Mouse (Mus musculus) hindbrain, embryonic 15.5 days (tissue): Measurements from ENCODE around the gene Cdadc1. TPM values are rescaled to one million over a fixed set of nuclear protein-coding genes. Genes with fewer than 3 reads are reported as not detected.

Experiments
- ATAC-seq: fragments of 200-750 bp; cut with Nextera tagmentation; 2 replicates; pipeline ENCODE4 v1.8.0; 2017; ENCODE audit warnings: low read depth, moderate number of reproducible peaks, moderate TSS enrichment; ENCODE audit not compliant: low FRiP score
- H3K27ac ChIP-seq: fragments of 300-500 bp; sonication (generic); replicated peaks from 2 replicates; pipeline ENCODE4 v1.5.1; 2015; ENCODE audit warnings: mild to moderate bottlenecking, inconsistent platforms
- H3K27me3 ChIP-seq: fragments of 300-500 bp; sonication (generic); 2 replicates; pipeline ENCODE4 v1.6.1; 2015; ENCODE audit warnings: control low read depth, inconsistent platforms
- H3K36me3 ChIP-seq: fragments of 300-500 bp; sonication (generic); 2 replicates; pipeline ENCODE4 v1.6.1; 2015; ENCODE audit warnings: control low read depth, inconsistent platforms
- H3K4me1 ChIP-seq: fragments of 300-500 bp; sonication (generic); replicated peaks from 2 replicates; pipeline ENCODE4 v1.6.1; 2015; ENCODE audit warnings: control low read depth, inconsistent platforms
- H3K4me2 ChIP-seq: fragments of 300-500 bp; sonication (generic); 2 replicates; pipeline ENCODE4 v1.6.1; 2015; ENCODE audit warnings: moderate library complexity, mild to moderate bottlenecking, inconsistent platforms
- H3K4me3 ChIP-seq: fragments of 300-500 bp; sonication (generic); 2 replicates; pipeline ENCODE4 v1.5.1; 2015; ENCODE audit warnings: mild to moderate bottlenecking, inconsistent platforms
- H3K9ac ChIP-seq: fragments of 300-500 bp; sonication (generic); 2 replicates; pipeline ENCODE4 v1.6.1; 2015; ENCODE audit warnings: inconsistent platforms
- H3K9me3 ChIP-seq: fragments of 300-500 bp; sonication (generic); 2 replicates; pipeline ENCODE4 v1.6.1; 2016; ENCODE audit warnings: control low read depth, inconsistent platforms
- WGBS: fragments of 180-500 bp; shearing (Covaris S2); methylation state at CpG from one replicate; pipeline ENCODE4 v1.1.7; 2015; 5-methylcytosine and 5-hydroxymethylcytosine counted together
- polyA plus RNA-seq: library from polyadenylated mRNA; unstranded; fragments of >200 nt; fragmentation: Nextera tagmentation; extraction: Ambion mirVana; gene quantifications from 2 replicates; pipeline ENCODE4 v1.2.1, GENCODE M21; 2015

The Cdadc1 gene
- polyA plus RNA-seq, 1 experiment from 2014 or later, result 30.1 TPM

DNA sequence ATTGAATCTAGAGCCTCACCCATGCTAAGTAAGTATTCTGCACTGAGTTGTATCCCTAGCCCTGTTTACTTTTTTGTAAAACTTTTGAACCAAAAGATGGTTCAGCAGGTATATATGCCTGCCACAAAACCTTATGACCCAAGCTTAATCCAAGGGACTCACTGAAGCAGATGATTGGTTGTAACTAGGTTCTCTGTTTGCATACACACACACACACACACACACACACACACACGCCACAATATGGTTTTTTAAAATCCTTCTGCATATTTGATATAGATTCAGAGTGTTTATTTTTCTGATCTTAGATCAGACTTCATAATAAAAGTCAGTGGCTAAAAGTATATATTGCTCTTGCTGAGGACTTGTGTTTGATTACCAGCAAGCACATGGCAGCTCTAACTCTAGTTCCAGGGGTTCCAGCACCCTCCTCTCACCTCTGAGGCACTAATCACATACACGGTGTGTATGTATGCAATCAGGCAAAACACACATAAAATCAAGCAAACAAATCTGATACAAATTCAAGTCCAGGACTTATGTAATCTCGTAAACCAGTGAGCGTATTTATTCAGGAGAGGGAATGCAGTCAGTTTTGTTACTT, 59.8 kb downstream of the Cdadc1 start:
- Histone ChIP-seq H3K27ac (no peak overlapping the region), H3K27me3 (no peaks in the 10 kb centered on the region), H3K9me3 (no peaks in the 10 kb centered on the region), H3K36me3 (no peaks in the 10 kb centered on the region), H3K4me1 (no peaks in the 10 kb centered on the region), H3K4me3 (no peak overlapping the region), H3K4me2 (no peak overlapping the region), H3K9ac (no peak overlapping the region)
- 92% methylated on average over 4 of the region's 4 CpGs for WGBS
- no peak for ATAC-seq

DNA sequence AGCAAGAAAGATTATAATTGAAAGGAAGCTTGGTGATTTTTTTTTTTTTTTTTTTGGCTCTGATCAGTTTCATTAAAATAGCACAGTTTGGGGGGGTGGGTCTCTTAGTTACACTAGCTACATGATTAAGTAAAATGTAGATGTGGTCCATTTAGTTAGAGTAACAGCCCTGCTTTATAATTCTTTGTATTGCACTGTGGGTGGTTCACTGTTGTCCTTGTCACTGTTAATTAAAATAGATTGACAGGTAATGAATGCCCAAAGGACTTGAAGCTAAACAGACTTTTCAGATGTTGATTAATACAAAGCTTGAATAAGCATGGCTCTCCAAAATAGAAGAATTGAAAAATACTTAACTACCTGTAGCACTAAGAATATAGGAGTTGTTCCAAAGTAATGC, 63.9 kb downstream of the Cdadc1 start:
- Histone ChIP-seq H3K9ac (no peak overlapping the region), H3K9me3 (no peaks in the 10 kb centered on the region), H3K4me3 (no peak overlapping the region), H3K36me3 (no peaks in the 10 kb centered on the region), H3K27ac (no peak overlapping the region), H3K27me3 (no peaks in the 10 kb centered on the region), H3K4me2 (no peak overlapping the region), H3K4me1 (no peaks in the 10 kb centered on the region)
- no peak for ATAC-seq

DNA sequence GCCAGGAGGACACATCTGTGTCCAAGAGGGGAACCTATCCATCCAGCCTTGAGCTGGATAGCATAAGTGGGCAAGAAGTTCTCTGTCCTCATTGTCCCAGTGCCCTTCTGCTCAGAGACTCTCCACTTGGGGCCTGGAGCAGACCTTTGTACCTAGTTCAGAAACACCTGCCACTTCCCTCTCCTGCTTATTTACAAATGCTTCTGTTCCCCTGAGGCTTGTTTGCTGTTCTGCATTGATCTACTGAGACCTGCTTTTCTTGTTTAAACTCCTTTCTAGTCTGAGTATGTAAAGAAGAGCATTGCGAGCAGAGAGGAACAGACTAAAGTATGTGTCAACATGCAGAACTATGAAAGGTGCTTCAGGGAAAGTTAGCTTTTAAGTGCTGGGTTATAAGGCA, 64.8 kb downstream of the Cdadc1 start:
- Histone ChIP-seq H3K27me3 (no peaks in the 10 kb centered on the region), H3K4me1 (no peaks in the 10 kb centered on the region), H3K9ac (no peak overlapping the region), H3K27ac (no peak overlapping the region), H3K36me3 (no peaks in the 10 kb centered on the region), H3K4me2 (no peak overlapping the region), H3K9me3 (no peaks in the 10 kb centered on the region), H3K4me3 (no peak overlapping the region)
- 84% methylated on average over 1 of the region's 1 CpGs for WGBS
- ATAC-seq, result no peak

DNA sequence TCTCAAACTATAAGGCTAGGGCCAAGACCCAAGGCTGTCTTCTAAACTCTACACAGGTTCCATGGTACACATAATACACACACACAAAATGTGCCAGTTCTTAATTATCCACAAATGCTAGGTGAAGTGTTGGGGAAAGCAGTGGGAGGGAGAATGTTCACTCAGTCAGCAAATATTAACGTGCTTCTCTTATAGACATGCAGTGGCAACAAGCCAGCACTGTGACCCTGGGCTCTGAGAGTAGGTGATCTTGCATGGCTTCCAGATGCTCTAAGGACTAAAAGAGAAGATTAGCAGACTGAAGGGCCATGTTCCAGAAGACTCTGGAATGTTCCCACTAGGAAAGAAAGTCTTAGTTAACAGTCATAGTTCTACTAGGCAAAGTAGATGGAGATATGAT, 67.0 kb downstream of the Cdadc1 start:
- Histone ChIP-seq H3K4me3 (no peak overlapping the region), H3K27ac (no peak overlapping the region), H3K4me2 (no peak overlapping the region), H3K27me3 (no peaks in the 10 kb centered on the region), H3K9me3 (no peaks in the 10 kb centered on the region), H3K36me3 (no peaks in the 10 kb centered on the region), H3K9ac (no peak overlapping the region), H3K4me1 (no peaks in the 10 kb centered on the region)
- ATAC-seq, result no peak
- 64% methylated on average over 1 of the region's 1 CpGs for WGBS

DNA sequence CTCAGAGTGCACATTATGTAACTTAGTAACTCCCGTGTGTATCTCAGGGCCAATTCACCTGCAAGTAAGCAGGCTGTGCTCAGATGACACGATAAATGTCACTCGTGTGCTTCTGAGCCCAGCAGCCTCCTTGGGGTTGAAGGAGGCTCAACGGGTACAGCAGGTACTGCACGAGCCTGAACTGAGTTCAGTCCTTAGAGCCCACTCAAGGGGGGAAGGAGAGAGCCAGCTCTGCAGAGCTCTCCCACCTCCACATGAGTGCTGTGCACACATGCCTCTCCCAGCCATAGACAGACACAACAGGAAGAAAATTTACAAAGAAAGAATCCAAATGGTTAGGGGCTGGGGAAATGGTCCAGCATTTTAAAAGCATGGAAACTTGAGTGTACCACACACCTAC, 71.9 kb downstream of the Cdadc1 start:
- Histone ChIP-seq H3K27ac (no peak overlapping the region), H3K4me3 (no peak overlapping the region), H3K9me3 (no peaks in the 10 kb centered on the region), H3K4me1 (no peaks in the 10 kb centered on the region), H3K36me3 (no peaks in the 10 kb centered on the region), H3K4me2 (no peak overlapping the region), H3K27me3 (no peaks in the 10 kb centered on the region), H3K9ac (no peak overlapping the region)
- WGBS, result 93% methylated on average over 5 of the region's 5 CpGs
- ATAC-seq, result no peak

DNA sequence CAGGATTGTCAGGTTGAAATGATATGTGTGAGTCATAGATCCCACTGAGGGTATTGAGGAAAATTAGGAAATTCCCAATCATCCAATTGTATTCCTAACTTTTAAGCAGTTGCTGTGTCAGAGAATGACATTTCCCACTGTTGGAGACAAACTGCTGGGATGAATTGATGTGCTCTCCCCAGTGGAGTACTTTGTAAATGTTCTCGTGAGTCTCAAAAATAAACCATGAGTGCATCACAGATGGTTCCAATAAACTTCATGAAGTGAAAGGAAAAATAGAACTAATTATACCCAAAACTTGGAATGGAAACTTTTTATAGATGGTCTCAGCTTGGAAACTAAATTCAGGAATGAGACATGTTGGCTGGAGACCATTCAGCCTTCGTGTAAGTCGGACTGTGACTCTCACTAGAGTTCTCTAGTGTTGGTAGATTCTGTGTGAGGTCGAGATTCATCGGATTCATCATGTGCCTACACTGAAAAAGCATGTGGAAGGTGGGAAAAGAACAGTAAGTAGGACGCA, 83.8 kb downstream of the Cdadc1 start:
- H3K36me3 ChIP-seq, result no peaks in the 10 kb centered on the region
- H3K9ac ChIP-seq, result no peak overlapping the region
- H3K27me3 ChIP-seq, result no peaks in the 10 kb centered on the region
- no peak overlapping the region for H3K4me2 ChIP-seq
- no peaks in the 10 kb centered on the region for H3K9me3 ChIP-seq
- no peak for ATAC-seq
- no peak overlapping the region for H3K27ac ChIP-seq
- WGBS, result 92% methylated on average over 6 of the region's 6 CpGs
- no peaks in the 10 kb centered on the region for H3K4me1 ChIP-seq
- no peak overlapping the region for H3K4me3 ChIP-seq

Other genes starting within 250 kb of the Cdadc1 start
- 0.23 and 0.62 TPM in 2 replicates for gene Phf11d, start 232.5 kb downstream of the Cdadc1 start, polyA plus RNA-seq
- gene Phf11c, start 202.6 kb downstream of the Cdadc1 start, polyA plus RNA-seq, result 0.14 and 0.21 TPM in 2 replicates
- 4.7 and 5.2 TPM in 2 replicates for gene Setdb2, start 157.1 kb downstream of the Cdadc1 start, polyA plus RNA-seq
- gene Cab39l, start 157.0 kb downstream of the Cdadc1 start, polyA plus RNA-seq, result 26.8 and 28.5 TPM in 2 replicates
- gene Shisa2, start 27.3 kb upstream of the Cdadc1 start, polyA plus RNA-seq, result 5.4 and 5.6 TPM in 2 replicates